8 mouse cellular contexts compared by ENCODE assay signal in the genomic region with DNA sequence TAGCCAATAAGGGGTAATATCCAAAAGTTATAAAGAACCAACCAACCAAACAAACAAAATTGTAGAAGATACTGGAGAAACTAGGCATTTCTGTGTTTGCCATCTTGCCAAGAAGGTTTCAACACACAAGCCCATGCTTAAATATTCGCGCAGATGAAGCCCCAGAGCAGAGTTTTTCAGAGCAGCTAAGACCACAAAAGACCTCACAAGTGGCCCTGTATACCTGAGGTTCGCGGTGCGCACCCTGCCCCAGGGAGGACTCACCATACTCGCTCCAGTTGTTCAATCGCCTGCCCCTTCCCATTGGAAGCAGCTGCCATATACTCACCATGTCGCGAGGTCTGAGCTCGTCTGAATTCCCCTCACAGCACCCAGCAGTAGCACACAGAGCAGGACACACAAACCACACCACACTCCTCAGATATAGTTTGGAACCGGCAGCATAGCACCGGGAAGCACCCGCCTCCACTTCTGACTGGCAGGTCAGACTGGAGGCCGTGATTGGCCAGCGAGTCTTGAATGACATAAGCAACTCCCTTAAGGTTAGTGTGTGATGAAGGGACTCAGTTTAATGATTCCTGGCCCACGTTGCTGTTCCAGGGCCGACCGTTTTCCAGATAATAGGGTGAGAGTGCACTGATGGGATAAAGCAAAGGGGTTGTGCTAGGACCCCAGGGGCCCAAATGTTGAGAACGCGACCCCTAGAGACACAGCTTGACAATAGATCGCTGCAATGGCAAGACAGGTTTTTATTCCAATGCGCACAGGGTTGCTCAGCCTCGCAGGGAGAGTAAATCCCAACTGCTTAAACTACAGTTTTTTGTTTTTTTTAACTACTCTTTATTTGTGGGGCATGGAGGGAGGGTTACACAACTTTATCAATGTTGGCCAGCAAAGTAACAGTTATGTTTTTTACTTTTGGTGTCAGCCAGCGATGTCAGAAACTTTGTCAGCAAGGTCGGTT. TPM values are rescaled to one million over a fixed set of nuclear protein-coding genes. Genes with fewer than 3 reads are reported as not detected.
A peak's percentile ranks its signal among the peaks of the same experiment; 100 is the strongest.
DNase-seq lines count a peak whose midpoint lies in the region; ATAC-seq and TF ChIP-seq lines count a peak whose summit lies in the region.
"Not testable (repeated sequence)": the region's sequence is repeated elsewhere in the genome, so short reads cannot be mapped to it uniquely, and the experiment has no call there.

A gene (minus strand): TSS at position 437 of the 964 bp plus-strand sequence.

- intact Hi-C loops in heart, postnatal 10 days (cut with DNase I) = loop anchor here (5.0 to 10.0 kb wide), 2 partner anchors 50 to 472 kb away; a partner anchor contains a TSS

- TF ChIP-seq CTCF in E14TG2a.4 (conservative IDR thresholded peaks at IDR 0.05; ENCODE audit: low read length) = not testable (repeated sequence)

- H3K4me1 ChIP-seq in E14TG2a.4 (replicated peaks; ENCODE audit: low read depth, low read length) = peaks cover 14% of the 10 kb centered on the region; the same call in 1 of the 2 replicates
- H3K4me1 ChIP-seq in forebrain, embryonic 14.5 days (ENCODE audit: control insufficient read depth, insufficient read depth, low read length); liver, embryonic 13.5 days (replicated peaks); neural tube, embryonic 11.5 days (ENCODE audit: control insufficient read depth, insufficient read depth, low read length); stomach, embryonic 16.5 days (ENCODE audit: control insufficient read depth, insufficient read depth, low read length): not testable (repeated sequence)

- peak within 1 kb of the TSS; percentile 26; the same call in 1 of the 2 replicates for H3K9ac ChIP-seq in forebrain, embryonic 14.5 days (ENCODE audit: low read length)
- peak within 1 kb of the TSS; percentile 64 for H3K9ac ChIP-seq in liver, embryonic 13.5 days
- H3K9ac ChIP-seq in neural tube, embryonic 11.5 days (ENCODE audit: low read length) = peak within 1 kb of the TSS; percentile 39
- peak within 1 kb of the TSS; percentile 69 for H3K9ac ChIP-seq in stomach, embryonic 16.5 days (ENCODE audit: low read length)

- not testable (repeated sequence) for H3K27me3 ChIP-seq in E14TG2a.4 (ENCODE audit: insufficient read depth, low read length); forebrain, embryonic 14.5 days (replicated peaks; ENCODE audit: control insufficient read depth, insufficient read depth, low read length); liver, embryonic 13.5 days; neural tube, embryonic 11.5 days (ENCODE audit: control insufficient read depth, insufficient read depth, low read length); stomach, embryonic 16.5 days (ENCODE audit: control insufficient read depth, insufficient read depth, low read length)

- H3K27ac ChIP-seq in forebrain, embryonic 14.5 days (ENCODE audit: low read depth, low read length); liver, embryonic 13.5 days; neural tube, embryonic 11.5 days (ENCODE audit: low read depth, low read length); stomach, embryonic 16.5 days (ENCODE audit: low read length): not testable (repeated sequence)

- WGBS in forebrain, embryonic 14.5 days = 3% methylated on average over 25 of the region's 25 CpGs
- 2% methylated on average over 25 of the region's 25 CpGs for WGBS in liver, embryonic 13.5 days (ENCODE audit: insufficient replicate concordance)
- 4% methylated on average over 25 of the region's 25 CpGs for WGBS in neural tube, embryonic 11.5 days
- 1% methylated on average over 25 of the region's 25 CpGs for WGBS in stomach, embryonic 16.5 days

- DNase-seq in cerebellum, adult 11 months = peak; percentile 26
- peak; percentile 86 for DNase-seq in forebrain, embryonic 14.5 days (ENCODE audit: low spot score)
- peak; percentile 79 for DNase-seq in heart, postnatal 10 days
- DNase-seq in kidney, postnatal 36 days = peak; percentile 81 to 82
- peak; percentile 70 for DNase-seq in liver, embryonic 13.5 days
- peak; percentile 72 for DNase-seq in neural tube, embryonic 11.5 days (ENCODE audit: low spot score)

- H3K4me3 ChIP-seq in E14TG2a.4 (replicated peaks; ENCODE audit: low read length) = peak within 1 kb of the TSS; percentile 80
- H3K4me3 ChIP-seq in forebrain, embryonic 14.5 days (ENCODE audit: low read depth, low read length) = peak within 1 kb of the TSS; percentile 26
- peak within 1 kb of the TSS; percentile 61 for H3K4me3 ChIP-seq in liver, embryonic 13.5 days (replicated peaks)
- peak within 1 kb of the TSS; percentile 33 for H3K4me3 ChIP-seq in neural tube, embryonic 11.5 days (ENCODE audit: low read depth, low read length)
- H3K4me3 ChIP-seq in stomach, embryonic 16.5 days (replicated peaks; ENCODE audit: low read length) = peak within 1 kb of the TSS; percentile 54

- not testable (repeated sequence) for H3K9me3 ChIP-seq in E14TG2a.4 (ENCODE audit: low read length); forebrain, embryonic 14.5 days (replicated peaks; ENCODE audit: control insufficient read depth, low read length); liver, embryonic 13.5 days (replicated peaks); neural tube, embryonic 11.5 days (ENCODE audit: control insufficient read depth, low read length); stomach, embryonic 16.5 days (replicated peaks; ENCODE audit: control insufficient read depth, low read length)

- not testable (repeated sequence) for H3K36me3 ChIP-seq in E14TG2a.4 (ENCODE audit: insufficient read depth, low read length); forebrain, embryonic 14.5 days (ENCODE audit: control insufficient read depth, insufficient read depth, low read length); liver, embryonic 13.5 days; neural tube, embryonic 11.5 days (ENCODE audit: control insufficient read depth, insufficient read depth, low read length); stomach, embryonic 16.5 days (ENCODE audit: control insufficient read depth, insufficient read depth, low read length)

- ATAC-seq in forebrain, embryonic 14.5 days = peak; percentile 99
- ATAC-seq in liver, embryonic 13.5 days (ENCODE audit: low read depth) = peak; percentile 100
- ATAC-seq in neural tube, embryonic 11.5 days (ENCODE audit: insufficient read depth, low FRiP score, low TSS enrichment) = peak; percentile 94
- peak; percentile 97 for ATAC-seq in stomach, embryonic 16.5 days (ENCODE audit: insufficient read depth, low FRiP score)

- peak within 1 kb of the TSS; percentile 43 for H3K4me2 ChIP-seq in forebrain, embryonic 14.5 days (ENCODE audit: low read length)
- H3K4me2 ChIP-seq in liver, embryonic 13.5 days = peak within 1 kb of the TSS; percentile 64
- H3K4me2 ChIP-seq in neural tube, embryonic 11.5 days (ENCODE audit: low read depth) = peak within 1 kb of the TSS; percentile 36
- peak within 1 kb of the TSS; percentile 50 for H3K4me2 ChIP-seq in stomach, embryonic 16.5 days (ENCODE audit: low read depth, low read length)

RNA-seq across cellular contexts. Expression of the gene that starts here (rescaled TPM):
- polyA plus RNA-seq in forebrain, embryonic 14.5 days (2014; fragmentation: Nextera tagmentation; extraction: Ambion mirVana) = 1.9 and 2.4 TPM in 2 replicates
- 1 to 10 TPM; 1.9 to 3.0 TPM for total RNA-seq in heart, postnatal 10 days (2021)
- 1.1 and 1.7 TPM in 2 replicates for polyA plus RNA-seq in liver, embryonic 13.5 days (2015; fragmentation: Nextera tagmentation; extraction: Ambion mirVana)
- 1.4 and 2.0 TPM in 2 replicates for polyA plus RNA-seq in neural tube, embryonic 11.5 days (2014; fragmentation: Nextera tagmentation; extraction: Ambion mirVana)
- polyA plus RNA-seq in stomach, embryonic 16.5 days (2015; fragmentation: Nextera tagmentation; extraction: Ambion mirVana) = 3.2 and 3.7 TPM in 2 replicates

Comparison
In these comparisons a context has a peak if more than half of its experiments do, and no peak if none do; other contexts are left out.
1. H3K4me3 ChIP-seq: peak in every context shown above with its lines; median percentile 80 in E14TG2a.4; 61 in liver, embryonic 13.5 days; 54 in stomach, embryonic 16.5 days; 33 in neural tube, embryonic 11.5 days; 26 in forebrain, embryonic 14.5 days.
2. DNase-seq: peak in every context shown above with its lines; median percentile 86 in forebrain, embryonic 14.5 days; 82 in kidney, postnatal 36 days; 79 in heart, postnatal 10 days; 72 in neural tube, embryonic 11.5 days; 70 in liver, embryonic 13.5 days; 26 in cerebellum, adult 11 months.